1 mouse cellular context compared by ENCODE assay signal in the genomic region with DNA sequence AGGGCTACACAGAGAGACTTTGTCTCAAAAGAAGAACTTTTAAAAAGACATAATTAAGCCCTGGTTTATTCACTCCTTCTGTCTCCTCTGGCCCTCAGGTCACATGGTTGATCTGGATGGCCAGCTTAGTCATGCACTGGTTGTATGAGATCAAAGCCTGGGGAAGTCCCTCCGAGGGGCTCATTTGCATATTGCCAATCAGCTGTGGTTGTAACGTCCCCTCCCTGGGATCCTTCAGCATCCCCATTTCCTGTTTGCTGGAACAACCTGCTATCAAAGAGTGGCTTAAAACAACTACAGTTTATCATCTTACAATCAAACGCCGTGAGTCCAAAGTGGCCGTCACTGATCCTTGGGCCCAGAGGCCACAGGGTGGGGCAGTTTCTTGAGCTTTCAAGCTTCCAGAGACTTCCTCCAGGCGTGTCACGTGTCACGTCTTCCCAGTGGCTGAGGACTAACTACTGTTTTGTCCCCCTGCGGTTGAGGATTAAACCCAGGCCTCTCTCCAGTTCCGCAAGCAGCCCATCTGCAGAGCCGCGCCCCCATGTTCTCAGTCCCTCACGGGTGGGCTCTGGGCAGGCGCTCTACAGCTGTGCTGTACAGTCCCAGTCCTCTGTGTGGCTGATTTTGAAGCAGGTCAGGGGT.
TF ChIP-seq lines count a peak whose summit lies in the region.

No protein-coding gene starts in this region.

TF ChIP-seq in CH12.LX, 34 proteins besides CTCF, POLR2A, EP300 and RAD21 (continued from another document):
- TF ChIP-seq KAT2A (IDR thresholded peaks at IDR 0.05; ENCODE audit: insufficient replicate concordance, low read length) (0 out of 2 replicates have a peak, but pooled peaks have one; percentile 19), RCOR1 (conservative IDR thresholded peaks at IDR 0.05; ENCODE audit: low read depth, low read length) (no peak; the same call in 1 of the 2 replicates), SIN3A (IDR thresholded peaks at IDR 0.05; ENCODE audit: low read length) (no peak; the same call in 1 of the 2 replicates), NELFE (IDR thresholded peaks at IDR 0.05; ENCODE audit: low read depth, low read length) (peak; percentile 22), JUND (conservative IDR thresholded peaks at IDR 0.05; ENCODE audit: low read depth, low read length) (peak; percentile 12; the same call in 1 of the 2 replicates), CHD2 (IDR thresholded peaks at IDR 0.05; ENCODE audit: low read length) (peak; percentile 30; the same call in 1 of the 2 replicates), ETS1 (conservative IDR thresholded peaks at IDR 0.05; ENCODE audit: low read depth, low read length) (peak; percentile 87), TCF12 (IDR thresholded peaks at IDR 0.05; ENCODE audit: low read depth, low read length) (no peak), E2F4 (IDR thresholded peaks at IDR 0.05; ENCODE audit: insufficient replicate concordance, low read depth, low read length) (no peak), ZNF384 (IDR thresholded peaks at IDR 0.05; ENCODE audit: low read depth, low read length) (no peak), MXI1 (IDR thresholded peaks at IDR 0.05; ENCODE audit: low read depth, low read length) (peak; percentile 15), MEF2A (IDR thresholded peaks at IDR 0.05; ENCODE audit: borderline replicate concordance, low read depth, low read length) (peak; percentile 28; the same call in 1 of the 2 replicates), USF1 (IDR thresholded peaks at IDR 0.05; ENCODE audit: low read depth, low read length) (peak; percentile 57; the same call in 1 of the 2 replicates)
